Mouse (Mus musculus) kidney, adult 2 months (tissue): ENCODE measurements around the gene Fut8.

Experiments
- CTCF ChIP-seq: fragments of 200-500 bp; conservative IDR thresholded peaks from 2 replicates; pipeline ENCODE4 v1.5.1; 2011; ENCODE audit warnings: low read depth, mild to moderate bottlenecking, control low read depth, low read length, moderate library complexity, mixed read lengths; ENCODE audit not compliant: insufficient read depth, insufficient read length
- POLR2A ChIP-seq: fragments of 200-500 bp; IDR thresholded peaks from one replicate; pipeline ENCODE4 v1.6.1; 2011; ENCODE audit warnings: low read depth, low read length, control low read depth

- TF ChIP-seq CTCF, result no peak
- no peak for TF ChIP-seq POLR2A
Measured at GRCm38 (mm10) chr12:77191478-77192271, 46.2 kb upstream of the Fut8 start.
